Mouse (Mus musculus) embryonic facial prominence, embryonic 13.5 days (tissue): ENCODE results near the gene Ebf1. TPM values are rescaled to one million over a fixed set of nuclear protein-coding genes. Genes with fewer than 3 reads are reported as not detected.

Experiments
- ATAC-seq: fragments of 200-750 bp; cut with Nextera tagmentation; 2 replicates; pipeline ENCODE4 v1.8.0; 2017; ENCODE audit warnings: low read depth; ENCODE audit not compliant: insufficient number of reproducible peaks, insufficient read depth, low FRiP score, low TSS enrichment
- H3K27ac ChIP-seq: fragments of 300-500 bp; sonication (generic); 2 replicates; pipeline ENCODE4 v1.5.1; 2015; ENCODE audit warnings: moderate library complexity, mild to moderate bottlenecking, inconsistent platforms
- H3K27me3 ChIP-seq: fragments of 300-500 bp; sonication (generic); 2 replicates; pipeline ENCODE4 v1.6.1; 2015; ENCODE audit warnings: mild to moderate bottlenecking, inconsistent platforms
- H3K36me3 ChIP-seq: fragments of 300-500 bp; sonication (generic); 2 replicates; pipeline ENCODE4 v1.6.1; 2015; ENCODE audit warnings: mild to moderate bottlenecking, inconsistent platforms
- H3K4me1 ChIP-seq: fragments of 300-500 bp; sonication (generic); 2 replicates; pipeline ENCODE4 v1.6.1; 2015; ENCODE audit warnings: inconsistent platforms
- H3K4me2 ChIP-seq: fragments of 300-500 bp; sonication (generic); 2 replicates; pipeline ENCODE4 v1.6.1; 2015; ENCODE audit warnings: moderate library complexity, mild to moderate bottlenecking, inconsistent platforms
- H3K4me3 ChIP-seq: fragments of 300-500 bp; sonication (generic); 2 replicates; pipeline ENCODE4 v1.5.1; 2015; ENCODE audit warnings: mild to moderate bottlenecking, inconsistent platforms
- H3K9ac ChIP-seq: fragments of 300-500 bp; sonication (generic); 2 replicates; pipeline ENCODE4 v1.6.1; 2015; ENCODE audit warnings: mild to moderate bottlenecking, inconsistent platforms
- H3K9me3 ChIP-seq: fragments of 300-500 bp; sonication (generic); 2 replicates; pipeline ENCODE4 v1.6.1; 2016; ENCODE audit warnings: inconsistent platforms
- WGBS: fragments of 180-500 bp; shearing (Covaris S2); methylation state at CpG from one replicate; pipeline ENCODE4 v1.1.7; 2015; ENCODE audit warnings: mixed read lengths; 5-methylcytosine and 5-hydroxymethylcytosine counted together
- polyA plus RNA-seq: library from polyadenylated mRNA; unstranded; fragments of >200 nt; fragmentation: Nextera tagmentation; extraction: Ambion mirVana; gene quantifications from 2 replicates; pipeline ENCODE4 v1.2.1, GENCODE M21; 2015

The Ebf1 gene
- polyA plus RNA-seq, 1 experiment from 2014 or later, result 69.1 TPM

- WGBS, result 72% methylated on average over 10 of the region's 10 CpGs
- no peak overlapping the region for H3K27ac ChIP-seq
- H3K36me3 ChIP-seq, result no peaks in the 10 kb centered on the region
- 0 out of 2 replicates have a peak, but pooled peaks cover 3% of the 10 kb centered on the region for H3K4me1 ChIP-seq
- no peak overlapping the region for H3K4me2 ChIP-seq
- no peaks in the 10 kb centered on the region for H3K9me3 ChIP-seq
- H3K27me3 ChIP-seq, result no peaks in the 10 kb centered on the region; the same call in 1 of the 2 replicates
- ATAC-seq, result no peak
- no peak overlapping the region for H3K4me3 ChIP-seq
- no peak overlapping the region for H3K9ac ChIP-seq
Measured at GRCm38 (mm10) chr11:44897140-44897665, 280.1 kb downstream of the Ebf1 start.

GRCm38 (mm10) chr11:44899554-44899953, 282.4 kb downstream of the Ebf1 start:
- no peak overlapping the region for H3K9ac ChIP-seq
- no peaks in the 10 kb centered on the region for H3K9me3 ChIP-seq
- H3K27me3 ChIP-seq, result no peaks in the 10 kb centered on the region; the same call in 1 of the 2 replicates
- no peak overlapping the region for H3K4me2 ChIP-seq
- H3K4me3 ChIP-seq, result no peak overlapping the region
- H3K36me3 ChIP-seq, result no peaks in the 10 kb centered on the region
- 0 out of 2 replicates have a peak, but pooled peaks cover 3% of the 10 kb centered on the region for H3K4me1 ChIP-seq
- no peak for ATAC-seq
- no peak overlapping the region for H3K27ac ChIP-seq

GRCm38 (mm10) chr11:44899965-44900364, 282.8 kb downstream of the Ebf1 start:
- Histone ChIP-seq H3K4me3 (no peak overlapping the region), H3K9ac (no peak overlapping the region), H3K4me2 (no peak overlapping the region), H3K9me3 (no peaks in the 10 kb centered on the region), H3K36me3 (no peaks in the 10 kb centered on the region), H3K27ac (no peak overlapping the region), H3K27me3 (no peaks in the 10 kb centered on the region; the same call in 1 of the 2 replicates), H3K4me1 (0 out of 2 replicates have a peak, but pooled peaks cover 3% of the 10 kb centered on the region)
- ATAC-seq, result no peak
- WGBS, result 80% methylated on average over 7 of the region's 7 CpGs

- no peak overlapping the region for H3K4me2 ChIP-seq
- no peak overlapping the region for H3K27ac ChIP-seq
- no peak for ATAC-seq
- no peaks in the 10 kb centered on the region for H3K36me3 ChIP-seq
- 0 out of 2 replicates have a peak, but pooled peaks cover 3% of the 10 kb centered on the region for H3K4me1 ChIP-seq
- no peaks in the 10 kb centered on the region for H3K9me3 ChIP-seq
- WGBS, result 67% methylated on average over 7 of the region's 7 CpGs
- H3K9ac ChIP-seq, result no peak overlapping the region
- H3K4me3 ChIP-seq, result no peak overlapping the region
- H3K27me3 ChIP-seq, result no peaks in the 10 kb centered on the region; the same call in 1 of the 2 replicates
Measured at GRCm38 (mm10) chr11:44900496-44900895, 283.4 kb downstream of the Ebf1 start.

GRCm38 (mm10) chr11:44901715-44902114, 284.6 kb downstream of the Ebf1 start:
- Histone ChIP-seq H3K9ac (no peak overlapping the region), H3K4me2 (no peak overlapping the region), H3K4me3 (no peak overlapping the region), H3K27ac (no peak overlapping the region), H3K4me1 (0 out of 2 replicates have a peak, but pooled peaks cover 3% of the 10 kb centered on the region), H3K36me3 (no peaks in the 10 kb centered on the region), H3K9me3 (no peaks in the 10 kb centered on the region), H3K27me3 (no peaks in the 10 kb centered on the region; the same call in 1 of the 2 replicates)
- no peak for ATAC-seq
- 86% methylated on average over 2 of the region's 2 CpGs for WGBS

- Histone ChIP-seq H3K4me3 (no peak overlapping the region), H3K4me2 (no peak overlapping the region), H3K9me3 (no peaks in the 10 kb centered on the region), H3K9ac (no peak overlapping the region), H3K36me3 (no peaks in the 10 kb centered on the region), H3K27ac (no peak overlapping the region), H3K4me1 (0 out of 2 replicates have a peak, but pooled peaks cover 3% of the 10 kb centered on the region), H3K27me3 (no peaks in the 10 kb centered on the region; the same call in 1 of the 2 replicates)
- WGBS, result 54% methylated on average over 6 of the region's 6 CpGs
- ATAC-seq, result no peak
Measured at GRCm38 (mm10) chr11:44902165-44902564, 285.0 kb downstream of the Ebf1 start.

GRCm38 (mm10) chr11:44904121-44904520, 287.0 kb downstream of the Ebf1 start:
- Histone ChIP-seq H3K27ac (no peak overlapping the region), H3K27me3 (no peaks in the 10 kb centered on the region; the same call in 1 of the 2 replicates), H3K4me2 (no peak overlapping the region), H3K9ac (no peak overlapping the region), H3K36me3 (no peaks in the 10 kb centered on the region), H3K4me3 (no peak overlapping the region), H3K4me1 (0 out of 2 replicates have a peak, but pooled peaks cover 3% of the 10 kb centered on the region), H3K9me3 (no peaks in the 10 kb centered on the region)
- no peak for ATAC-seq
- 55% methylated on average over 9 of the region's 9 CpGs for WGBS

- 67% methylated on average over 5 of the region's 5 CpGs for WGBS
Measured at GRCm38 (mm10) chr11:44906456-44906855, 289.3 kb downstream of the Ebf1 start.

GRCm38 (mm10) chr11:44911765-44912164, 294.6 kb downstream of the Ebf1 start:
- no peaks in the 10 kb centered on the region for H3K36me3 ChIP-seq
- no peak overlapping the region for H3K9ac ChIP-seq
- no peak for ATAC-seq
- H3K4me3 ChIP-seq, result no peak overlapping the region
- H3K27ac ChIP-seq, result no peak overlapping the region
- no peak overlapping the region for H3K4me2 ChIP-seq
- peaks cover 6% of the 10 kb centered on the region; the same call in 1 of the 2 replicates for H3K27me3 ChIP-seq
- no peaks in the 10 kb centered on the region for H3K4me1 ChIP-seq
- H3K9me3 ChIP-seq, result no peaks in the 10 kb centered on the region
- WGBS, result 29% methylated on average over 1 of the region's 1 CpGs

More at GRCm38 (mm10) chr11:44906456-44906855, 289.3 kb downstream of the Ebf1 start:
- ATAC-seq, result no peak
- no peaks in the 10 kb centered on the region for H3K9me3 ChIP-seq
- no peak overlapping the region for H3K9ac ChIP-seq
- H3K4me1 ChIP-seq, result 0 out of 2 replicates have a peak, but pooled peaks cover 3% of the 10 kb centered on the region
- H3K4me3 ChIP-seq, result no peak overlapping the region
- no peak overlapping the region for H3K4me2 ChIP-seq
- peaks cover 4% of the 10 kb centered on the region for H3K27me3 ChIP-seq
- H3K36me3 ChIP-seq, result no peaks in the 10 kb centered on the region
- no peak overlapping the region for H3K27ac ChIP-seq

- WGBS, result 63% methylated on average over 5 of the region's 5 CpGs
- no peak overlapping the region for H3K9ac ChIP-seq
- no peak overlapping the region for H3K4me3 ChIP-seq
- no peaks in the 10 kb centered on the region for H3K36me3 ChIP-seq
- H3K9me3 ChIP-seq, result no peaks in the 10 kb centered on the region
- no peak overlapping the region for H3K4me2 ChIP-seq
- peaks cover 11% of the 10 kb centered on the region; the same call in 1 of the 2 replicates for H3K27me3 ChIP-seq
- H3K27ac ChIP-seq, result no peak overlapping the region
- no peak for ATAC-seq
- H3K4me1 ChIP-seq, result no peaks in the 10 kb centered on the region
Measured at GRCm38 (mm10) chr11:44913806-44914205, 296.7 kb downstream of the Ebf1 start.

GRCm38 (mm10) chr11:44917059-44917458, 299.9 kb downstream of the Ebf1 start:
- ATAC-seq, result no peak
- whole genome bisulfite sequencing, result 57% methylated on average over 8 of the region's 8 CpGs
- H3K9me3 ChIP-seq, result no peaks in the 10 kb centered on the region
- H3K9ac ChIP-seq, result no peak overlapping the region
- no peak overlapping the region for H3K4me2 ChIP-seq
- no peaks in the 10 kb centered on the region for H3K4me1 ChIP-seq
- peaks cover 5% of the 10 kb centered on the region; the same call in 1 of the 2 replicates for H3K36me3 ChIP-seq
- H3K4me3 ChIP-seq, result no peak overlapping the region
- H3K27ac ChIP-seq, result no peak overlapping the region
- H3K27me3 ChIP-seq, result peaks cover 7% of the 10 kb centered on the region; the same call in 1 of the 2 replicates

- Histone ChIP-seq H3K27me3 (0 out of 2 replicates have a peak, but pooled peaks cover 4% of the 10 kb centered on the region), H3K36me3 (peaks cover 5% of the 10 kb centered on the region; the same call in 1 of the 2 replicates), H3K9me3 (no peaks in the 10 kb centered on the region), H3K4me1 (peaks cover 30% of the 10 kb centered on the region), H3K4me2 (no peak overlapping the region), H3K27ac (no peak overlapping the region), H3K9ac (no peak overlapping the region), H3K4me3 (no peak overlapping the region)
- WGBS, result 82% methylated on average over 3 of the region's 3 CpGs
- no peak for ATAC-seq
Measured at GRCm38 (mm10) chr11:44923138-44923537, 306.0 kb downstream of the Ebf1 start.
